In genomic region chr4:141313924-141314323, GRCm38 (mm10) we compare ENCODE assay signal across 15 mouse cellular contexts. TPM values are rescaled to one million over a fixed set of nuclear protein-coding genes. Genes with fewer than 3 reads are reported as not detected.
DNase-seq lines count a peak whose midpoint lies in the region; ATAC-seq and TF ChIP-seq lines count a peak whose summit lies in the region.
"Had no signal": no experiment of that assay in that cellular context is flagged by ENCODE, and none has a peak within 500 bp of the region (broad histone marks: within the 10 kb centered on the region; RNA-seq: fewer than 3 reads in every experiment).

No protein-coding gene starts in this region.

- H3K27ac ChIP-seq in heart, embryonic 14.5 days (replicated peaks in 1 of 2; ENCODE audit: control insufficient read depth in 1 of 2, insufficient read depth in 1 of 2, low read depth in 2 of 2, low read length in 2 of 2): peak overlapping the region; percentile 23 to 55; a peak in 2 of 4 replicates
- H3K27ac ChIP-seq in lung, embryonic 15.5 days: peak overlapping the region; percentile 72
- H3K27ac ChIP-seq in embryonic facial prominence, embryonic 12.5 days: peak overlapping the region; percentile 30; the same call in 1 of the 2 replicates
- H3K27ac ChIP-seq: layer of hippocampus, adult 2 months; neural tube, embryonic 12.5 days had no signal

- H3K4me2 ChIP-seq in heart, embryonic 14.5 days (ENCODE audit: low read length): no peak overlapping the region
- H3K4me2 ChIP-seq in lung, embryonic 15.5 days: peak overlapping the region; percentile 22
- no peak overlapping the region for H3K4me2 ChIP-seq in embryonic facial prominence, embryonic 12.5 days (replicated peaks)
- H3K4me2 ChIP-seq: midbrain, embryonic 11.5 days; neural tube, embryonic 12.5 days had no signal

- no peak for ATAC-seq in heart, embryonic 14.5 days (ENCODE audit: insufficient number of reproducible peaks, insufficient read depth, low FRiP score, low read depth)
- ATAC-seq in lung, embryonic 15.5 days (ENCODE audit: borderline replicate concordance, extremely low read depth, low FRiP score, low TSS enrichment): no peak
- no peak for ATAC-seq in embryonic facial prominence, embryonic 12.5 days (ENCODE audit: insufficient number of reproducible peaks, insufficient read depth, low FRiP score, low TSS enrichment)

- TF ChIP-seq POLR2A in lung, adult 2 months (IDR thresholded peaks at IDR 0.05; ENCODE audit: borderline replicate concordance, extremely low read depth, low read depth, low read length): no peak

- H3K4me1 ChIP-seq in heart, embryonic 14.5 days (ENCODE audit: control insufficient read depth in 2 of 2, insufficient read depth in 2 of 2, low read length in 2 of 2): peaks cover 54 to 61% of the 10 kb centered on the region in 2 experiments
- peaks cover 67% of the 10 kb centered on the region for H3K4me1 ChIP-seq in lung, embryonic 15.5 days
- peaks cover 52% of the 10 kb centered on the region for H3K4me1 ChIP-seq in lung, adult 2 months (ENCODE audit: control insufficient read depth, insufficient read depth, low read length)
- H3K4me1 ChIP-seq in embryonic facial prominence, embryonic 12.5 days: peaks cover 44% of the 10 kb centered on the region

- TF ChIP-seq CTCF in lung, adult 2 months (IDR thresholded peaks at IDR 0.05; ENCODE audit: insufficient read depth, low read length): no peak

- H3K27me3 ChIP-seq in heart, embryonic 14.5 days (ENCODE audit: control insufficient read depth, insufficient read depth, low read length): no peaks in the 10 kb centered on the region
- H3K27me3 ChIP-seq in lung, embryonic 15.5 days: no peaks in the 10 kb centered on the region
- no peaks in the 10 kb centered on the region for H3K27me3 ChIP-seq in embryonic facial prominence, embryonic 12.5 days
- H3K27me3 ChIP-seq: neural tube, embryonic 12.5 days had no signal

- no peak overlapping the region for H3K4me3 ChIP-seq in heart, embryonic 14.5 days (ENCODE audit: control insufficient read depth in 1 of 2, insufficient read depth in 1 of 2, low read depth in 1 of 2, low read length in 2 of 2)
- H3K4me3 ChIP-seq in lung, embryonic 15.5 days: no peak overlapping the region
- H3K4me3 ChIP-seq in lung, adult 2 months (replicated peaks; ENCODE audit: extremely low read depth, low read depth, low read length): no peak overlapping the region
- no peak overlapping the region for H3K4me3 ChIP-seq in embryonic facial prominence, embryonic 12.5 days
- H3K4me3 ChIP-seq: erythroblast, embryonic 14.5 days; layer of hippocampus, adult 2 months; neural tube, embryonic 12.5 days had no signal

- 50% methylated on average over 11 of the region's 11 CpGs for WGBS in heart, embryonic 14.5 days
- 36% methylated on average over 11 of the region's 11 CpGs for WGBS in lung, embryonic 15.5 days
- 39% methylated on average over 11 of the region's 11 CpGs for WGBS in lung, adult 2 months
- WGBS in embryonic facial prominence, embryonic 12.5 days: 44% methylated on average over 11 of the region's 11 CpGs

- H3K36me3 ChIP-seq in heart, embryonic 14.5 days (ENCODE audit: control insufficient read depth, insufficient read depth, low read length): peaks cover 23% of the 10 kb centered on the region
- peaks cover 23% of the 10 kb centered on the region for H3K36me3 ChIP-seq in lung, embryonic 15.5 days
- H3K36me3 ChIP-seq in embryonic facial prominence, embryonic 12.5 days: 0 out of 2 replicates have a peak, but pooled peaks cover 1% of the 10 kb centered on the region
- H3K36me3 ChIP-seq: neural tube, embryonic 12.5 days had no signal

- no peaks in the 10 kb centered on the region for H3K9me3 ChIP-seq in heart, embryonic 14.5 days (ENCODE audit: control insufficient read depth, low read length)
- H3K9me3 ChIP-seq in lung, embryonic 15.5 days: no peaks in the 10 kb centered on the region
- no peaks in the 10 kb centered on the region for H3K9me3 ChIP-seq in embryonic facial prominence, embryonic 12.5 days
- H3K9me3 ChIP-seq: neural tube, embryonic 12.5 days had no signal

- H3K9ac ChIP-seq in heart, embryonic 14.5 days (ENCODE audit: low read length): no peak overlapping the region
- 0 out of 2 replicates have a peak overlapping the region, but pooled peaks have one; percentile 20 for H3K9ac ChIP-seq in lung, embryonic 15.5 days
- no peak overlapping the region for H3K9ac ChIP-seq in embryonic facial prominence, embryonic 12.5 days
- H3K9ac ChIP-seq: neural tube, embryonic 12.5 days had no signal

- no peak for DNase-seq in heart, postnatal 10 days
- DNase-seq in lung, adult 2 months: no peak
- DNase-seq in lung, postnatal 10 days: peak; percentile 49
- no peak for DNase-seq in MN1 (ENCODE audit: low spot score)
- no peak for DNase-seq in spleen, postnatal 10 days (ENCODE audit: low spot score in 2 of 2)
- DNase-seq: cerebellum, postnatal 14 days; left cerebral cortex, postnatal 4 days had no signal

- intact Hi-C loops in heart, postnatal 10 days (cut with DNase I): loop anchor here (5.0 kb wide), 1 partner anchor 37 kb away; no protein-coding TSS in a partner anchor

RNA-seq across cellular contexts. Expression of gene Epha2, which starts 12.9 kb away (rescaled TPM):
- polyA plus RNA-seq in heart, embryonic 14.5 days (2014; fragmentation: Nextera tagmentation; extraction: Ambion mirVana): 1.9 TPM in 2 replicates
- 1 to 10 TPM; 8.1 TPM for total RNA-seq in heart, postnatal 10 days (2021)
- polyA plus RNA-seq in lung, embryonic 15.5 days (2015; fragmentation: Nextera tagmentation; extraction: Ambion mirVana): 10.8 and 11.0 TPM in 2 replicates
- 54.0 and 68.8 TPM in 2 replicates for polyA plus RNA-seq in lung, adult 2 months (2012; rRNA removed)
- polyA plus RNA-seq in embryonic facial prominence, embryonic 12.5 days (2016; fragmentation: Nextera tagmentation; extraction: Ambion mirVana): 3.4 and 3.5 TPM in 2 replicates
- total RNA-seq: hematopoietic stem cell, adult 5-6 weeks had no signal
- polyA plus RNA-seq: erythroblast, embryonic 14.5 days had no signal

RNA-seq across cellular contexts. Expression of gene Fam131c, which starts 54.1 kb away (rescaled TPM):
- 0.88 and 0.92 TPM in 2 replicates for polyA plus RNA-seq in heart, embryonic 14.5 days (2014; fragmentation: Nextera tagmentation; extraction: Ambion mirVana)
- total RNA-seq in heart, postnatal 10 days (2021): 1 to 10 TPM in 1 of 2 experiments, under 1 TPM in 1; 0.94 to 2.9 TPM
- polyA plus RNA-seq in lung, embryonic 15.5 days (2015; fragmentation: Nextera tagmentation; extraction: Ambion mirVana): 3.1 and 3.6 TPM in 2 replicates
- polyA plus RNA-seq in lung, adult 2 months (2012; rRNA removed): 0.70 and 2.1 TPM in 2 replicates
- 0.98 and 1.1 TPM in 2 replicates for polyA plus RNA-seq in embryonic facial prominence, embryonic 12.5 days (2016; fragmentation: Nextera tagmentation; extraction: Ambion mirVana)
- total RNA-seq: hematopoietic stem cell, adult 5-6 weeks had no signal
- polyA plus RNA-seq: erythroblast, embryonic 14.5 days had no signal
